Mouse (Mus musculus) Muller cell, postnatal 12 days (primary cell): ENCODE measurements around the gene Ptrh2.

ENCODE experiments used
- DNase-seq: peaks from one replicate; pipeline ENCODE4 v3.0.0-alpha.2; 2015; ENCODE audit errors: inconsistent ontology term

Gene Ptrh2

DNA sequence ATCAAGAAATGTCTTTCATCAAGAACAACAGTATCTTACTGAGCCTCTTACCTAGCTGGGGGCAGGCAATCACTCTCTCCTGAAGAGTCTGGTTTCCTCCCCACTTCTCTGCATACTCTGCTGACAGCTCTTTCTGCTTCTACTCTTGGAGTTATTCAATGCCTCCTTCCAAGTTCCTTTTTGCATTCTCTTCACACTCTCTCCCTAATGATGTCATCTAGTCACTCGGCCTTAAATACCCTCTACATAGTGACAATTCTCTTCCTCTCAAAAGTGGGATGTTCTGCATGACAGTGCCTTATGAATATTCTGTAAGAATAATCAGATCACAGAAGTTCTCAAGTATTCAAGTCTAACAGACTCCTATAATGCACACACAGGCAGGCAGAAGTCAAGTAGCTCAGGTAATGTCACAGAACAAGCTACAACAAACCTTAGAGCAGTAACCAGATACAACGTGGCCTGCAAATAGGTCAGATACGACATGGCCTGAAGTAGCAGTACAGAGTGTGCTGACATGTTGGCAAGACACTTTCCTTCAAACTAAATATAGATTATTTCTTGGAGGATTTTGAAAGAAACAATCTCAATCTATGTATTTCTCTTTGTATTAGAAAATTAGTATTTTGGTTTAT lies 12.6 kb upstream of the Ptrh2 start:
- no peak for DNase-seq

DNA sequence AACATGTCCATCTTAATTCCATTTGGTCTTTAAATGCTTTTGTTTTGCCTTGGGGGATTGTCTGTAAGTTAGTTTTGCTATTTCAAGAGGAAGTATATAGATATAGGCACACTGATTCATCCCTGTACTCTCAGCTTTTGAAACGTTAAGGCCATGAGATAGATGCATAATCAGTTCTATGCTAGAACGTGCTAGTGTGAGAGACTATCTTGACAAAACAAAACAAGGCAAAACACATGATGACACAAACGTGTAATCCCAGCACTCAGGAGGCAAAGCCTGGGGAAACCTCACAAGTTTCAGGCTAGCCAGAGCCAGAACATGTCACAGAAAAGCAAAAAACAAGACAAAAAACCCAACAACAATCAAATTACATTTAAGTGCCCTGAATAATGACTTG lies 11.0 kb upstream of the Ptrh2 start:
- no peak for DNase-seq

DNA sequence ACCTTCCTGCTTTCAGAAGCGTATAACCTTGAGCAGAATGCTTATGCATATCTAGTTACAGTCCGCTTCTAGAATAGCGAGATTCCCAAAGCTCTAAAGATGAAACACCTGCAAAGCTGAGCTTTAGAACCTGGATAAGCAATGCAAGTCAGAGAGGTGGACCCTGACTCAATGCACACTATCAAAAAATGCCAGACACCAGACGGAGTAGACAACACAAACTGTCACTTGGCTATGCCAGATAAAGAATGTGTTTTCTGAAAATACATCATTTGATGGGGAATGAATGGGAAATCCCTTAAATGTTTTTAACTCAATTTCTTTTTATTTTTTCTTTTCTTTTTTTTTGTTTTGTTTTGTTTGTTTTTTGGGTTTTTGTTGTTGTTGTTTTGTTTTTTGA lies 8.3 kb upstream of the Ptrh2 start:
- no peak for DNase-seq

GRCm38 (mm10) chr11:86678957-86679356 lies 4.8 kb upstream of the Ptrh2 start:
- no peak for DNase-seq

- DNase-seq: no peak
Measured at GRCm38 (mm10) chr11:86680729-86681128, 3.1 kb upstream of the Ptrh2 start.

GRCm38 (mm10) chr11:86681423-86681822 lies 2.4 kb upstream of the Ptrh2 start:
- no peak for DNase-seq

GRCm38 (mm10) chr11:86682861-86683260 lies 924 bp upstream of the Ptrh2 start:
- DNase-seq: no peak

DNA sequence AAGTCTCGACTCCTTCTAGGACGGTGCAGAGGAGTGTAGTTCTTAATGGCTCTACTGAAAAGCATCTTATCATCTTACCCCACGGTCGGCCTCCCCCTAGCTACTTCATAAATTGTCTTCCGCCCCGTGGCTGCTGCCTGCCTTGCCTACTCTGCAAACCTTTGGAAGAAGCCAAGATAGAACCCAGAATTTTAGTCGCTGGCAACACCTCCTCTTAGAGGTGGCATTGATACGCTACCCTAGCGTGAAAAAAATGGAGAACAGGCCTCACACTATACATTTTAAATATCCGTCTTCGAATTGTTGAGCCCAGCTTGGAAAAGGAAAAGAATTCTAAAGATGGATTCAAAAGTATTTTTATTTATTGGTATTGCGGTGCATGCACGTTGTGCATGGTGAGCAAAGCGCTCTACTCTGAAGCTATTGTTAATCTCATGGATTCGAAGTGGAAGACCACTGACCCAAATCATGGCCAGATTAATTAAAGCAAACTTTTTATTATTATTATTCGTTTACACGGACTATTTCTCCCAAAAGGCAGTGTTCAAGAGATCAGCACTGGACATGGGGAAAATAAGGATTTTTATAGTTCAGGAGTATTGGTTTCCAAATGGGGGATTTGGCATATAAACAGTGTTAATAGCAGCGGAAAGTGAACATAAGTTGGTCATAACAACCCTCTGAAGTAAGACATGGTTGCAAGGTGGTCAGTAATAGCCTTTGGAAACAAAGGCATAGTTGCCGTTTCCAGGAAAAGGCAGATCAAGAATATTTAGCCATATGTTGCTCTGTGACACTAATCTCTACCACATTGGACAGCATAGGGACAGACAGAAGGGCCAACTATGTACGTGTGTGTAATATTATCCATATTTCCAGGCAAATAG lies 584 bp downstream of the Ptrh2 start:
- no peak for DNase-seq

- no peak for DNase-seq
Measured at GRCm38 (mm10) chr11:86685366-86685765, 1.6 kb downstream of the Ptrh2 start.

DNA sequence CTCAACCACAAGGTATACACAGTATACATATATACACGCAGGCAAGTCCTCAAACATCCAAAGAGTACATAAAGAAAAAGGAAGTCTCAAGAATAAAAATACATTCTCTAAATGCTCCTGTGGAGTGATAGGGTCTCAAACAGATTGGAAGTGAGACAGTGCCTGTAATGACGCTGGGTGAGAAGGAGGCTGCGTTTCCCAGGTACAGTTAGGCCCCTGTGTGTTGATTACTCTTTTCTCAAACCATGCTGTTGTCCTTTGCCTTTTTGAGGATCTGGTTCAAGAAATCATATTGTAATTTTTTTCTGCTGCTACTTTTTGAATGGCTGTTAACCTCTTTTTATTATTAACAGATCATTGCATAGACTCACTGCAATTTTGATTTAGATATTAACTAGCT lies 6.6 kb downstream of the Ptrh2 start:
- no peak for DNase-seq

- DNase-seq: no peak
Measured at GRCm38 (mm10) chr11:86691482-86691881, 7.7 kb downstream of the Ptrh2 start.

DNA sequence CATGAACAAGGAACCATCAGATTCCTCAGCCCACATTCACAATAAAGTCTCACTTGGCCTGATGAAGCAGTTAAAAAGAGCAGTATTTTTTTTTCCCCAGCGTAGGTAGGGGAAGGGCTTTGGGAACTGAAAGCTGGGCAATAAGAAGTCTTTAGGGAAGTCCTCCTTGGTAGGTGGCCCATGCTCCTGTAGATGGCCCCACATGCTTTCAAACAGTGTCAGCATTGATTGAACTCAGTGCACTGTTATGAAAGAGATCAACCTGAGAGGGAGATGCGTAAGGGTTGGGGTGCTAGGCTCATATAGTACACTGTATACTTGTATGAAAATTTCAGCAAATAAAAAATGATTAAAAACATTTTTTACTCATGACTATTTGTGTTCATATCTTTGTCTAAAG lies 8.2 kb downstream of the Ptrh2 start:
- no peak for DNase-seq

GRCm38 (mm10) chr11:86692546-86692945 lies 8.8 kb downstream of the Ptrh2 start:
- no peak for DNase-seq

- no peak for DNase-seq
Measured at GRCm38 (mm10) chr11:86695461-86695860, 11.7 kb downstream of the Ptrh2 start.

- DNase-seq: no peak
Measured at GRCm38 (mm10) chr11:86701151-86701550, 17.4 kb downstream of the Ptrh2 start.

DNA sequence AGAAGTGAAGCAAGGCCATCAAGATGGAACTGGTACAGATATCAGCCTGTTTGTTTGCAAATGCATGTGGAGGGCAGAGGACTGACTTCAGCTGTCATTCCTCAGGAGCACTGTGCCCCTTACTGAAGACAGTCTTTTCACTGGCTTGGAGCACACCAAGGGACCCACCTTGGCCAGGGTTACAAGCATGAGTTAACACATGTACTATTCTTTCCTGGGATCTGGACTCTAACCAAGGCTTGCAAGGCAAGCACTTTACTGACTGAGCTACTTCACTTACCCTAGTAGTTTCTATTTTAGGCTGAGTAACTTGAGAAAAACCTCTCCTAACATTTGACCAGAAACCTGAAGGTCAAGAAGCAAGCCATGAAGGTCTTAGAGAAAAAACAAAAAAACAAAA lies 30.8 kb downstream of the Ptrh2 start:
- no peak for DNase-seq

GRCm38 (mm10) chr11:86717306-86718065 lies 33.7 kb downstream of the Ptrh2 start:
- DNase-seq: no peak

DNA sequence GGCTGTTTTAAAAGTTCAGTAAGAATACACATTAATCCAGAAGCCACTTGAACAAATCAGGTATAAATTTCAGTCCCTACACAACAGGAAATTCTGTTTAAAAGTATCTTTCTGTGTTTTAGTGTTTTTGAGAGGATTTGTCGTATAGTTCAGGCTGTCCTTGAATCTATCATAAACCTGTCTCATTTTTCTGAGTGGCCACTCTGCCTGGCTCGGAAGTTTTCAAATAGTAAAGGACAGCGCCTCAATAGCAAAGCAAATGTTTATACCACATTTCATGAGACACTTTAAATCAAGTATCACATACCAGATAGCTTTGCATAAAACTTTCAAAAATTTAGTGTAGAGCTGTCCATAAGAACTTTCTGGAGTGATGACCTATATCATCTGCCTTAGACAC lies 34.6 kb downstream of the Ptrh2 start:
- no peak for DNase-seq

- no peak for DNase-seq
Measured at GRCm38 (mm10) chr11:86719390-86719789, 35.6 kb downstream of the Ptrh2 start.

DNA sequence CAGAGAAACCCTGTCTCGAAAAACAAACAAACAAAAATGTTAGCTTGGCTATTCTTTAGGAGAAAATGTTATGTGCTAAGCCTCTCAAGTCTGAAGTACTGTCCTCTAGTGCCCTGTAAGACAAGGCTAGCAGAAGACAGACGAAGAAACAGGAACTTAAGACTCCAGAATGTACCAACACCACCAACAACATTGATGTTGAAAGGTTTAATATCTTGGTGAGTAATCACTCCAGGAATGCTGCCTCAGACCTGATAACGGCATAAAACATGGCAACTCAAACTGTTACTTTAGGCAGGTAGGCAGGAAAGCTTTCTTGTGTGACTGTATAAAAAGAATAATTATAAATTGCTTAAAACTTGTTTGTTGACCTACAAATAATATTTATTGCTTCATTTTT lies 40.2 kb downstream of the Ptrh2 start:
- DNase-seq: no peak

DNA sequence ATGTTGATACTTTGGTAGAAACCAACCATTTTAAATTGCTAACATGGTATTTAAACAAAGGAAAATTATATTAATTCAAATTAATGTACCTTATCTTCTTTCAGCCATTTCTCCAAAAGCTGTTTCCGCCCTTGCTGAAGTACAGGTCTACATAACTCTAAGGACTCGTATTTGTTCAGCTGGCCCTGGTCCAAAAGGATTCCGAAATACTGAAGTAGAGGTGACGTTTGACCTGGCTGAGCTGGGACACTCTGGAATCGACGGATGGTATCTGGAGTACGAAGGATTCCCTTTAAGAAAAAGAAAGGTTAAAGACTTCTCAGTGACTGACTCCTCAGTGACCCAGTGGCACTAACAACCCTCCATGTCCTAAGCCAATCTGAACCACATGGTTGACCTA lies 41.2 kb downstream of the Ptrh2 start:
- DNase-seq: no peak

DNA sequence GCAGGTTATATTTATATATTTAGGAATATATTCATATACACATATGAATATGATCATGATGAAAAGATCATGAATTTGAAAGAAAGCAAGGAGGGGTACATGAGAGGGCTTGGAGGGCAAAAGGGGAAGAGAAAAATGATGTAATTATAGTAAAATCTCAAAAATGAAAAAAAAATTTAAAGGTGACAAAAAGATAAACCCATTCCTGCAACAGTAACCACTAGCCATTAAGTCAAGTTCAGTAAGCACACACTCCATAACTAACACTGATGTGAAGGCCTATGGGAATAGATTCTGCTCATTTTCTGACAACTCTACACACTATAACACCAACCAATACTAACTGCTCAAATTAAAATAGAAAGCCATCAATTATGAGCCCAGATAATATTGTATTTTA lies 41.8 kb downstream of the Ptrh2 start:
- DNase-seq: no peak

DNA sequence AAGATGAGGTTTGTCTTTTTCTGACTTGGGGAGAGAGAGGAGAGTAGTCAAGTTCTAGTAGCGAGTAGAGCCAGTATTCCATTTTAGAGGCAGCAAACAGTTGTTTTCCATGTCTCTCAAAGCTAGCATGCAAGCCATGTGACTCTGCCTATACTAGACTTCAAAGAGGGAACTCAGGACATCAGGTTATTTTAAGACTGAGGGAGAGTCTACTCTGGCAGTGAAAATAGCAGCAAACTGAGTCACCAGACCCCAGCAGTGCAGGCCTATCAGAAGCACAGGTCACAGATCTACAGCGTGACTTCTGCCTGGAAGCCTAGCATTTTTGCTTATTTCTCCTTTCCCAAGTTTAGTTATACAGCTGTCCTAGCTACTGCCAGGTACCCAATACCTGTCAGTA lies 47.7 kb downstream of the Ptrh2 start:
- no peak for DNase-seq
